Mouse (Mus musculus): ENCODE results near the gene Cklf.

DNA sequence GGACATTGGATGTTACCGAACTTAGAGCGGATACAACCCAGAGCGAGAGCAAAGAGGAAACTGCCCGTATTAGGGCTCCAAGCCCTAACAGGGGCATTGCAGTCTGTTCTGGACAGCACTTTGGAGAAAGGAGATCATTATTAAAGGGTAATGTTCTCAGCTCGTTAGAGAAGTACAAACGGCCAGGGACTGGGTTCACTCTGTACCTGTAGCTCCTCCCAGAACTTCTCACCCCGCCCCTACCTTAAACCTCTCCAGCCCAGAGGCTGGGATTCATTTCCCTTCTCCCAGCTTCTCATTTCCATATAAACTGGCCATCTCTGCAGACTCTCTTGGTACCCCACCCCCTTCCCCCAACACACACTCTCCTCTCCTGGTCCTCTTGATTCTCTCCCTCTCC, 800 bp downstream of the Cklf start:
- TF ChIP-seq HCFC1 (IDR thresholded peaks at IDR 0.05; ENCODE audit: borderline replicate concordance, insufficient read depth, low read length) (no peak), CHD2 (IDR thresholded peaks at IDR 0.05; ENCODE audit: low read depth, low read length) (no peak)

All from ES-E14 (cell line).